Mouse (Mus musculus) v-Abl transformed pro-B cells (cell line): ENCODE measurements around the gene Aars2.

ENCODE experiments used
- in situ Hi-C, 2 experiments: fragments of 400-800 bp; cut with MboI; formaldehyde crosslinking; loops; one replicate each; pipeline ENCODE4 v1.15.1; 2025; ENCODE audit not compliant: unreplicated experiment in 2 of 2

The Aars2 gene

GRCm38 (mm10) chr17:45498397-45498796 is 8.2 kb upstream of the Aars2 start:
- in situ Hi-C loops, result no loop called here

- in situ Hi-C loops, result no loop called here
Measured at GRCm38 (mm10) chr17:45499516-45499915, 7.1 kb upstream of the Aars2 start.

GRCm38 (mm10) chr17:45500981-45501380 is 5.7 kb upstream of the Aars2 start:
- in situ Hi-C loops, result no loop called here

- in situ Hi-C loops, result no loop called here
Measured at GRCm38 (mm10) chr17:45502324-45502723, 4.3 kb upstream of the Aars2 start.

- in situ Hi-C loops, result no loop called here
Measured at GRCm38 (mm10) chr17:45503301-45503973, 3.2 kb upstream of the Aars2 start.

GRCm38 (mm10) chr17:45505941-45506465 is 638 bp upstream of the Aars2 start:
- in situ Hi-C loops, result loop anchor here in 1 of 2 experiments (5.0 kb wide), 2 partner anchors 46 to 1861 kb away; partner anchors contain the start of gene Mrps10

- in situ Hi-C loops, result no loop called here
Measured at GRCm38 (mm10) chr17:45510871-45511270, 4.2 kb downstream of the Aars2 start.

GRCm38 (mm10) chr17:45511757-45512156 is 5.1 kb downstream of the Aars2 start:
- in situ Hi-C loops, result no loop called here

- in situ Hi-C loops, result loop anchor here in 1 of 2 experiments (5.0 kb wide), 1 partner anchor 37 kb away; no protein-coding TSS in a partner anchor
Measured at GRCm38 (mm10) chr17:45515204-45515726, 8.6 kb downstream of the Aars2 start.

- in situ Hi-C loops, result loop anchor here in 1 of 2 experiments (5.0 kb wide), 1 partner anchor 36 kb away; no protein-coding TSS in a partner anchor
Measured at GRCm38 (mm10) chr17:45515806-45516205, 9.2 kb downstream of the Aars2 start.

GRCm38 (mm10) chr17:45516488-45516887 is 9.8 kb downstream of the Aars2 start:
- in situ Hi-C loops, result loop anchor here in 1 of 2 experiments (5.0 kb wide), 1 partner anchor 36 kb away; no protein-coding TSS in a partner anchor

- in situ Hi-C loops, result loop anchor here in 1 of 2 experiments (5.0 kb wide), 1 partner anchor 35 kb away; no protein-coding TSS in a partner anchor
Measured at GRCm38 (mm10) chr17:45517135-45517534, 10.5 kb downstream of the Aars2 start.

GRCm38 (mm10) chr17:45517549-45518215 is 11.0 kb downstream of the Aars2 start:
- in situ Hi-C loops, result loop anchor here in 1 of 2 experiments (5.0 kb wide), 1 partner anchor 35 kb away; no protein-coding TSS in a partner anchor

GRCm38 (mm10) chr17:45518766-45519475 is 12.3 kb downstream of the Aars2 start:
- in situ Hi-C loops, result loop anchor here in 1 of 2 experiments (5.0 kb wide), 1 partner anchor 33 kb away; no protein-coding TSS in a partner anchor

- in situ Hi-C loops, result no loop called here
Measured at GRCm38 (mm10) chr17:45520136-45520535, 13.5 kb downstream of the Aars2 start.

- in situ Hi-C loops, result no loop called here
Measured at GRCm38 (mm10) chr17:45523263-45523662, 16.6 kb downstream of the Aars2 start, which contains the start of gene Tcte1. Gene Tcte1 (plus strand): TSS chr17:45523434.

- in situ Hi-C loops, result no loop called here
Measured at GRCm38 (mm10) chr17:45524961-45525360, 18.3 kb downstream of the Aars2 start.

GRCm38 (mm10) chr17:45526571-45526970 is 19.9 kb downstream of the Aars2 start:
- in situ Hi-C loops, result no loop called here

GRCm38 (mm10) chr17:45530346-45530782 is 23.7 kb downstream of the Aars2 start:
- in situ Hi-C loops, result no loop called here

GRCm38 (mm10) chr17:45532896-45533295 is 26.3 kb downstream of the Aars2 start:
- in situ Hi-C loops, result no loop called here
